Mouse (Mus musculus) thymus, adult 2 months (tissue): ENCODE measurements around the gene Cisd3. TPM values are rescaled to one million over a fixed set of nuclear protein-coding genes. Genes with fewer than 3 reads are reported as not detected.

Experiments
- DNase-seq: peaks from one replicate; pipeline ENCODE4 v3.0.0; 2021
- H3K27ac ChIP-seq: fragments of 200-500 bp; 2 replicates; pipeline ENCODE4 v1.5.1; 2012; ENCODE audit warnings: low read length, control low read depth; ENCODE audit not compliant: control insufficient read depth, insufficient read depth
- H3K27me3 ChIP-seq: fragments of 200-500 bp; 2 replicates; pipeline ENCODE4 v1.6.1; 2012; ENCODE audit warnings: mild to moderate bottlenecking, low read length, moderate library complexity, mixed read lengths; ENCODE audit not compliant: control insufficient read depth, insufficient read depth
- H3K36me3 ChIP-seq: fragments of 200-500 bp; 2 replicates; pipeline ENCODE4 v1.6.1; 2012; ENCODE audit warnings: mild to moderate bottlenecking, low read length, moderate library complexity; ENCODE audit not compliant: control insufficient read depth, insufficient read depth
- H3K4me1 ChIP-seq: fragments of 200-500 bp; replicated peaks from 2 replicates; pipeline ENCODE4 v1.6.1; 2012; ENCODE audit warnings: low read length; ENCODE audit not compliant: control insufficient read depth, insufficient read depth
- H3K4me3 ChIP-seq: fragments of 200-500 bp; 2 replicates; pipeline ENCODE4 v1.5.1; 2012; ENCODE audit warnings: mild to moderate bottlenecking, low read length, control low read depth, moderate library complexity; ENCODE audit not compliant: control insufficient read depth, insufficient read depth
- CTCF ChIP-seq: fragments of 200-500 bp; IDR thresholded peaks from 2 replicates; pipeline ENCODE4 v1.5.1; 2012; ENCODE audit warnings: mild to moderate bottlenecking, control low read depth, low read length, moderate library complexity, borderline replicate concordance; ENCODE audit not compliant: control insufficient read depth, poor library complexity, insufficient read depth; ENCODE audit errors: extremely low read depth
- POLR2A ChIP-seq: fragments of 200-500 bp; IDR thresholded peaks from 2 replicates; pipeline ENCODE4 v1.6.1; 2012; ENCODE audit warnings: mild to moderate bottlenecking, low read length, control low read depth, moderate library complexity; ENCODE audit not compliant: control insufficient read depth, poor library complexity, insufficient read depth; ENCODE audit errors: extremely low read depth
- WGBS: fragments of 180-500 bp; shearing (Covaris S2); methylation state at CpG from one replicate; pipeline ENCODE4 v1.1.7; 2018; 5-methylcytosine and 5-hydroxymethylcytosine counted together
- polyA plus RNA-seq: library from polyadenylated mRNA; depleted of rRNA; stranded (reverse); fragments of >200 nt; gene quantifications from 2 replicates; pipeline ENCODE4 v1.2.3, GENCODE M21; 2012

Gene Cisd3
- polyA plus RNA-seq, 1 experiment, result 24.9 TPM

DNA sequence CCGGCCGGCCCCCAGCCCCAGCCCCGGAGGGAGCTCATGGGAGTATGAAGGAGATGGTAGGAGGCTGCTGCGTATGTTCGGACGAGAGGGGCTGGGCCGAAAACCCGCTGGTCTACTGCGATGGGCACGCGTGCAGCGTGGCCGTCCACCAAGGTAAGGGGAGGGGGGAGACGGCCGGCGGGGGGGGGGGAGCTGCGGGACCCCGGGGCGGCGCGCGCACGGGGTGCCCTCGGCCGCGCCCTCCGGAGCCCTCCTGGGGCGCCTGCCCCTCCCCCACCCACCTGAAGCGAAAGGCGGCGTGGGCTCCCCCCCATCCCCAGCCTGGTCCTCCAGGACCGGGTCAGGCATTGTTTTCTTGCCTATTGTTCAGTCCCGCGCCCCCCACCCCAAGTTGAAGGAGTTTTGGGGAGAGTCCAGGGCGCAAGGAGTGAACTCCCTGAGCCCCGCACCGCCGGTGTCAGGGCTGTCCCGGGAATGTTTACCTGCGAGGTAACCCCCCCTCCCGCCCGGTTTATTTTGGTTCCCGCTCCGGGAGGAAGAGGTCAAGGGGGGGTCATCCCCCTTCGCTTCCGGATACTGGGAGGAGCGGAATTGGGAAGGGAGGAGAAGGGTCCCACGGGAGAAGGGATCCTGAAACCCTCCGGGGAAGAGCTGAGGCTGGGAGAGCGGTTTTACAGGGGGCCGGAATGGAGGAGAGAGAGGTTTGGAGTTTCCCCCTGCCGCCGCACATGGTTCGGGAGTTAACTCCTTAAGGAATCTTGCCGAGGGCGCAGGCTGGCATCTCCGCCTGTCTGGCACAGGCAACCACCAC lies 21.9 kb upstream of the Cisd3 start:
- TF ChIP-seq CTCF (0 out of 2 replicates have a peak, but pooled peaks have one; percentile 8), POLR2A (no peak)
- H3K4me3 ChIP-seq, result peak overlapping the region; percentile 74
- peak; percentile 39 for DNase-seq
- peak overlapping the region; percentile 44; the same call in 1 of the 2 replicates for H3K27ac ChIP-seq
- no peaks in the 10 kb centered on the region; the same call in 1 of the 2 replicates for H3K36me3 ChIP-seq
- 1% methylated on average over 36 of the region's 57 CpGs for WGBS
- peaks cover 48% of the 10 kb centered on the region for H3K4me1 ChIP-seq
- H3K27me3 ChIP-seq, result no peaks in the 10 kb centered on the region

DNA sequence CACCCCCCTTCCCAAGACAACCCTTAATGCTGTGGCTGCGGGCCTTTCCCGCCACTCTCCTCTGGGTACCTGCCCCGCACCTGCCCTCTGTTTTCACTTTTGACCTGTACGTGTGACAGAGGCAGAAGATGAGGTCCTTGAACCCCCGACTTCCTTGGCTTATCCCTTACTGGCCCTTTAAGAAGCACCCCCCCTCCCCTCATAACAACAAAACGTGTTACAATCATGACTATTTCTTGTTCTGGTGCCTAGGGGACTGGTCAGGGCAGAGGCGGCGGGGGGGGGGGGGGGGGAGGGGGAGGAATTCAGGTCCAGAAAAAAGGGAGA lies 21.3 kb upstream of the Cisd3 start:
- TF ChIP-seq POLR2A, result no peak
- no peak for TF ChIP-seq CTCF
- Histone ChIP-seq H3K36me3 (no peaks in the 10 kb centered on the region; the same call in 1 of the 2 replicates), H3K4me1 (peaks cover 45% of the 10 kb centered on the region), H3K27me3 (no peaks in the 10 kb centered on the region), H3K27ac (no peak overlapping the region; the same call in 1 of the 2 replicates), H3K4me3 (peak overlapping the region; percentile 74)
- WGBS, result 4% methylated on average over 8 of the region's 8 CpGs
- DNase-seq, result no peak

DNA sequence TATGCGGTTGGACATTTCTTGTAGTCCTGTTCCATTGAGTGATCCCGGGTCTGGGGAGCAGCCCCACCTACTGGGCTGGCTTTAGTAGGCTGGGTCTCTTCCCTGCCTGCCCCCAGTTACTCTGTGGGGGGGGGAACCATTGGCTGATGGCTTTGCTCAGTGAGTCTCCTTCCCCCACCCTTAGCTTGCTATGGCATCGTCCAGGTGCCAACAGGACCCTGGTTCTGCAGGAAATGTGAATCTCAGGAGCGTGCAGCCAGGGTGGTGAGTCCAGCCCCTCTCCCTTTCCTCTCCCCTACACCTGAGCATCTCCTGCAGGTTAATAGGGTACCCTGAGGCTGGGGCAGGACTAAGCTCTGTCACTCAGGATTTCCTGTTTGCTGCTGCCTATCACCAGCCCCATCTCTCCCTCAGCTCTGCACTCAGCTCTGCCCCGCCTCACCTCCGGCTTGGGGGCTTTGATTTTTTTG lies 20.8 kb upstream of the Cisd3 start:
- no peak for TF ChIP-seq POLR2A
- TF ChIP-seq CTCF, result no peak
- Histone ChIP-seq H3K27me3 (no peaks in the 10 kb centered on the region), H3K4me1 (peaks cover 40% of the 10 kb centered on the region), H3K27ac (no peak overlapping the region), H3K36me3 (no peaks in the 10 kb centered on the region; the same call in none of the 2 replicates), H3K4me3 (peak overlapping the region; percentile 37)
- peak; percentile 46 for DNase-seq
- 10% methylated on average over 6 of the region's 6 CpGs for WGBS

DNA sequence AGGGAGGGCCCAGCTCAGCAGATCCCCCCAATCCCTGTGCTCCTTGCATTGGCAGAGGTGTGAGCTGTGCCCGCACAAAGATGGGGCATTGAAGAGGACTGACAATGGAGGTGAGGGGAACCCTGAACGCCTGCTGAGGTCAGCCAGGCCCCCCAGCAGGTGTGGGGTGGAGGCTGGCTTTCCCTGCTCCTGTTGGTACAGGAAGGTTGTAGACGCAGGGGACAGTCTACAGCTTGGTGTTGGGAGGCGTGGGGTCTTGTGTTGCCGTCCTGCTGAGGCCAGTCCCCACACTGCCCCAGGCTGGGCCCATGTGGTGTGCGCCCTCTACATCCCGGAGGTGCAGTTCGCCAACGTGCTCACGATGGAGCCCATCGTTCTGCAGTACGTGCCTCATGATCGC lies 20.2 kb upstream of the Cisd3 start:
- no peaks in the 10 kb centered on the region for H3K27me3 ChIP-seq
- TF ChIP-seq POLR2A (no peak), CTCF (no peak)
- 95% methylated on average over 13 of the region's 13 CpGs for WGBS

DNA sequence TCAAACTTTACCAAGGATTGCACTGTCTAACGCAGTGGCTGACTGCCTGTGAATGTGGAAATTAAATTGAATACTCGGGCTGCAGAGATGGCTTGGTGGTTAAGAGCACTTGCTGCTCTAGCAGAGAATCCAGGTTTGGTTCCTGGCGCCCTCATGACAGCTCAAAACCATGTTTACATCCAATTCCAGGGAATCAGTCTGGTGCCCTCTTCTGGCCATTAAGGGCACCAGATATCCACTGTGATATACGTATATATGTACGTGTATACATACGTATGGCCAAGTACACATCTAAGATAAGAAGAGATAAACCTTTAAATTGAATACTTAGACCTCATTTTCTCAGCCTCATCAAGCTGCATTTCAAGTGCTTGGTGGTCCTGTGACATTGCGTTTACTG lies 19.4 kb upstream of the Cisd3 start:
- Histone ChIP-seq H3K27ac (no peak overlapping the region), H3K27me3 (no peaks in the 10 kb centered on the region), H3K4me3 (no peak overlapping the region), H3K36me3 (peaks cover 7% of the 10 kb centered on the region), H3K4me1 (peaks cover 31% of the 10 kb centered on the region)
- no peak for DNase-seq
- 98% methylated on average over 7 of the region's 7 CpGs for WGBS
- TF ChIP-seq CTCF (no peak), POLR2A (no peak)

More for the DNA sequence above, 20.2 kb upstream of the Cisd3 start:
- Histone ChIP-seq H3K36me3 (peaks cover 4% of the 10 kb centered on the region), H3K4me1 (peaks cover 39% of the 10 kb centered on the region), H3K4me3 (no peak overlapping the region), H3K27ac (no peak overlapping the region)
- no peak for DNase-seq

DNA sequence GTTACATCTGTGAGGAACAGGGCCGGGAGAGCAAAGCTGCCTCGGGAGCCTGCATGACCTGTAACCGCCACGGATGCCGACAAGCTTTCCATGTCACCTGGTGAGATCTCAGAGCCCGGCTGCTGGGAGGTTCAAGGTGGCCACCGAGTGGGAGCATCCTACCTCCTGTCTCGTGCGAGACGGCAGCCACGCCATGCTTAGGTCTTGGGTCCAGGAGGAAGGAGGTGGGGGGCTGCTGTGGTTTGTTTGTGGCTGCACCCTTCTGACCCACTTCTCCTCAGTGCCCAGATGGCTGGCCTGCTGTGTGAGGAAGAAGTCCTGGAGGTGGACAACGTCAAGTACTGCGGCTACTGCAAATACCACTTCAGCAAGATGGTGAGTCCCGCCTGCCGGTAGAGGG lies 18.8 kb upstream of the Cisd3 start:
- TF ChIP-seq CTCF (no peak), POLR2A (no peak)
- WGBS, result 92% methylated on average over 15 of the region's 15 CpGs
- H3K4me1 ChIP-seq, result peaks cover 26% of the 10 kb centered on the region
- H3K27me3 ChIP-seq, result no peaks in the 10 kb centered on the region
- H3K36me3 ChIP-seq, result peaks cover 10% of the 10 kb centered on the region
- no peak overlapping the region for H3K27ac ChIP-seq
- H3K4me3 ChIP-seq, result no peak overlapping the region
- no peak for DNase-seq

DNA sequence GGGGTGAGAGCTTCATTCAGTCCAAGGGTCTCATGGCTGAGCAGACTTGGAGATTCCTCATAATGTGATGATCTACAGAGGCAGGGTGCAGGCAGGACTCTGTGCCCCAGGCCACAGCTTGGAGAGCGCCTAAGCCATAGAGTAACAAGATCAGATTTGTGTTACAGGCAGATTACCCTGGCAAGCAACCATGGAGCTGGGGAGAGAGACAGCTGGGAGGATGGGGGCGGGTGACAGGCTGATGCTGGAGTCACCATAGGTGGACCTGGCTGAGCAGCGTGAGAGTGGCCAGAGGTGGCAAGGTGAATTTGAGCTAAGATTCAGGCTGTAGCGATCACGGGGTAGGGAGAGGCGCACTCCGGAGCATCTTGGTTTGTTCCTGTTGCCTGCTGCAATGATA lies 17.5 kb upstream of the Cisd3 start:
- WGBS, result 96% methylated on average over 7 of the region's 7 CpGs
- H3K4me3 ChIP-seq, result no peak overlapping the region
- no peak overlapping the region for H3K27ac ChIP-seq
- no peaks in the 10 kb centered on the region for H3K27me3 ChIP-seq
- H3K4me1 ChIP-seq, result peaks cover 16% of the 10 kb centered on the region
- peaks cover 11% of the 10 kb centered on the region for H3K36me3 ChIP-seq
- no peak for TF ChIP-seq CTCF
- TF ChIP-seq POLR2A, result no peak
- DNase-seq, result no peak
